Mouse (Mus musculus) liver, adult 2 months (tissue): Measurements from ENCODE around the gene Tenm3. TPM values are rescaled to one million over a fixed set of nuclear protein-coding genes. Genes with fewer than 3 reads are reported as not detected.

Experiments used
- DNase-seq: peaks from one replicate; pipeline ENCODE4 v3.0.0-alpha.2; 2011; ENCODE audit warnings: low read depth, low spot score; ENCODE audit errors: extremely low read depth
- H3K27ac ChIP-seq: fragments of 200-500 bp; replicated peaks from 2 replicates; pipeline ENCODE4 v1.5.1; 2012; ENCODE audit warnings: low read depth, mild to moderate bottlenecking, control low read depth, inconsistent platforms, low read length; ENCODE audit not compliant: insufficient read depth
- H3K27me3 ChIP-seq: fragments of 200-500 bp; 2 replicates; pipeline ENCODE4 v1.6.1; 2012; ENCODE audit warnings: mild to moderate bottlenecking, moderate library complexity, low read length, inconsistent platforms; ENCODE audit not compliant: control insufficient read depth, insufficient read depth
- H3K36me3 ChIP-seq: fragments of 200-500 bp; 2 replicates; pipeline ENCODE4 v1.6.1; 2012; ENCODE audit warnings: low read length, inconsistent platforms; ENCODE audit not compliant: control insufficient read depth, insufficient read depth
- H3K4me1 ChIP-seq: fragments of 200-500 bp; 2 replicates; pipeline ENCODE4 v1.6.1; 2011; ENCODE audit warnings: low read length; ENCODE audit not compliant: control insufficient read depth, insufficient read depth
- H3K4me3 ChIP-seq: fragments of 200-500 bp; 2 replicates; pipeline ENCODE4 v1.5.1; 2011; ENCODE audit warnings: low read depth, mild to moderate bottlenecking, control low read depth, low read length, moderate library complexity; ENCODE audit not compliant: insufficient read depth
- H3K79me2 ChIP-seq: fragments of 200-500 bp; 2 replicates; pipeline ENCODE4 v1.6.1; 2012; ENCODE audit warnings: inconsistent platforms, mild to moderate bottlenecking, low read length, moderate library complexity; ENCODE audit not compliant: control insufficient read depth, insufficient read depth
- H3K9ac ChIP-seq: fragments of 200-500 bp; 2 replicates; pipeline ENCODE4 v1.6.1; 2012; ENCODE audit warnings: low read depth, mild to moderate bottlenecking, control low read depth, inconsistent platforms, low read length
- CTCF ChIP-seq: fragments of 200-500 bp; IDR thresholded peaks from 2 replicates; pipeline ENCODE4 v1.5.1; 2011; ENCODE audit warnings: low read depth, low read length, control low read depth
- POLR2A ChIP-seq: fragments of 200-500 bp; IDR thresholded peaks from 2 replicates; pipeline ENCODE4 v1.6.1; 2011; ENCODE audit warnings: low read length, control low read depth; ENCODE audit not compliant: insufficient read depth; ENCODE audit errors: extremely low read depth
- WGBS: fragments of 180-500 bp; shearing (Covaris S2); methylation state at CpG from one replicate; pipeline ENCODE4 v1.1.7; 2018; 5-methylcytosine and 5-hydroxymethylcytosine counted together
- polyA plus RNA-seq: library from polyadenylated mRNA; depleted of rRNA; stranded (reverse); fragments of >200 nt; gene quantifications from 2 replicates; pipeline ENCODE4 v1.2.3, GENCODE M21; 2012
- total RNA-seq: library from RNA; depleted of rRNA; stranded (reverse); fragments of >200 nt; gene quantifications from 2 replicates; pipeline ENCODE4 v1.2.3, GENCODE M21; 2014

Gene Tenm3
- total and polyA plus RNA-seq, 2 experiments = 5.3 to 12.5 TPM

- TF ChIP-seq POLR2A (no peak), CTCF (no peak)
- no peaks in the 10 kb centered on the region for H3K79me2 ChIP-seq
- H3K27ac ChIP-seq = no peak overlapping the region
- H3K9ac ChIP-seq = no peak overlapping the region
- WGBS = 86% methylated on average over 1 of the region's 1 CpGs
- no peaks in the 10 kb centered on the region for H3K36me3 ChIP-seq
- H3K4me1 ChIP-seq = no peaks in the 10 kb centered on the region
- H3K4me3 ChIP-seq = no peak overlapping the region
- DNase-seq = no peak
- H3K27me3 ChIP-seq = no peaks in the 10 kb centered on the region
Observed at GRCm38 (mm10) chr8:48177876-48178275, 665.9 kb downstream of the Tenm3 start.
